ENCODE assay signal across 29 mouse cellular contexts in genomic region chr1:55228256-55228884, GRCm38 (mm10). TPM values are rescaled to one million over a fixed set of nuclear protein-coding genes. Genes with fewer than 3 reads are reported as not detected.
DNase-seq lines count a peak whose midpoint lies in the region; ATAC-seq and TF ChIP-seq lines count a peak whose summit lies in the region.
"Had no signal": no experiment of that assay in that cellular context is flagged by ENCODE, and none has a peak within 500 bp of the region (broad histone marks: within the 10 kb centered on the region; RNA-seq: fewer than 3 reads in every experiment).

No protein-coding gene starts in this region.

- no peak overlapping the region for H3ac ChIP-seq in C2C12 (ENCODE audit: control insufficient read depth, insufficient read length, low read depth)
- H3ac ChIP-seq in myocyte (ENCODE audit: control insufficient read depth, insufficient read length), result no peak overlapping the region

- 85% methylated on average over 8 of the region's 8 CpGs for WGBS in intestine, embryonic 14.5 days
- WGBS in intestine, embryonic 15.5 days, result 82% methylated on average over 8 of the region's 8 CpGs

- H3K4me1 ChIP-seq in intestine, embryonic 14.5 days (replicated peaks; ENCODE audit: control insufficient read depth, insufficient read depth, low read length), result 0 out of 2 replicates have a peak, but pooled peaks cover 4% of the 10 kb centered on the region
- 0 out of 2 replicates have a peak, but pooled peaks cover 4% of the 10 kb centered on the region for H3K4me1 ChIP-seq in intestine, embryonic 15.5 days (replicated peaks)

- H3K9ac ChIP-seq in intestine, embryonic 14.5 days (ENCODE audit: low read length), result no peak overlapping the region
- no peak overlapping the region for H3K9ac ChIP-seq in intestine, embryonic 15.5 days
- H3K9ac ChIP-seq: forebrain, embryonic 13.5 days; heart, embryonic 13.5 days; hindbrain, embryonic 14.5 days had no signal

- H3K9me3 ChIP-seq in intestine, embryonic 14.5 days (ENCODE audit: control insufficient read depth, low read length), result no peaks in the 10 kb centered on the region
- H3K9me3 ChIP-seq in intestine, embryonic 15.5 days, result no peaks in the 10 kb centered on the region
- H3K9me3 ChIP-seq: forebrain, embryonic 13.5 days; G1E; heart, embryonic 13.5 days had no signal

- H3K79me3 ChIP-seq in C2C12 (ENCODE audit: low read depth), result peaks cover 19% of the 10 kb centered on the region

- TF ChIP-seq CTCF in C2C12 (IDR thresholded peaks at IDR 0.05; ENCODE audit: control insufficient read depth, insufficient read depth, insufficient read length), result no peak

- no peaks in the 10 kb centered on the region for H3K27me3 ChIP-seq in intestine, embryonic 14.5 days (replicated peaks; ENCODE audit: control insufficient read depth, insufficient read depth, low read length)
- H3K27me3 ChIP-seq in intestine, embryonic 15.5 days (replicated peaks), result 0 out of 2 replicates have a peak, but pooled peaks cover 5% of the 10 kb centered on the region
- H3K27me3 ChIP-seq in C2C12 (ENCODE audit: control insufficient read depth, insufficient read depth, insufficient read length), result no peaks in the 10 kb centered on the region
- H3K27me3 ChIP-seq in myocyte (ENCODE audit: control insufficient read depth, insufficient read depth, insufficient read length), result no peaks in the 10 kb centered on the region
- H3K27me3 ChIP-seq: CH12.LX; forebrain, embryonic 13.5 days; heart, embryonic 13.5 days had no signal

- no peaks in the 10 kb centered on the region for H3K36me3 ChIP-seq in intestine, embryonic 14.5 days (ENCODE audit: control insufficient read depth, insufficient read depth, low read length)
- H3K36me3 ChIP-seq in intestine, embryonic 15.5 days, result no peaks in the 10 kb centered on the region
- H3K36me3 ChIP-seq in C2C12 (ENCODE audit: control insufficient read depth, insufficient read depth) (peaks cover 9% of the 10 kb centered on the region), myocyte (ENCODE audit: control insufficient read depth, insufficient read depth) (no peaks in the 10 kb centered on the region)
- H3K36me3 ChIP-seq: G1E; heart, embryonic 13.5 days had no signal

- TF ChIP-seq POLR2A in myocyte (IDR thresholded peaks at IDR 0.05; ENCODE audit: insufficient read length, low read depth), result no peak

- H3K79me2 ChIP-seq in C2C12 (ENCODE audit: control insufficient read depth, insufficient read depth), result peaks cover 47% of the 10 kb centered on the region
- peaks cover 35% of the 10 kb centered on the region for H3K79me2 ChIP-seq in myocyte (ENCODE audit: control insufficient read depth, insufficient read depth)

- no peak for ATAC-seq in intestine, embryonic 14.5 days (replicated peaks; ENCODE audit: low FRiP score, low TSS enrichment, low read depth)
- no peak for ATAC-seq in intestine, embryonic 15.5 days
- ATAC-seq: activated CD4-positive, CD25-positive, alpha-beta regulatory T cell, adult 4 months; forebrain, embryonic 13.5 days; forebrain, embryonic 16.5 days; hindbrain, postnatal 0 days; inflammation-experienced regulatory T-cells, adult 6 months had no signal

- H3K27ac ChIP-seq in intestine, embryonic 14.5 days (ENCODE audit: low read depth), result no peak overlapping the region
- H3K27ac ChIP-seq in intestine, embryonic 15.5 days, result no peak overlapping the region
- H3K27ac ChIP-seq: forebrain, embryonic 13.5 days; heart, embryonic 13.5 days; hindbrain, embryonic 14.5 days; hindbrain, postnatal 0 days had no signal

- H3K4me3 ChIP-seq in intestine, embryonic 14.5 days (ENCODE audit: low read depth, low read length), result no peak overlapping the region
- H3K4me3 ChIP-seq in intestine, embryonic 15.5 days (replicated peaks), result no peak overlapping the region
- peak overlapping the region; percentile 2 for H3K4me3 ChIP-seq in C2C12 (ENCODE audit: insufficient read depth, poor library complexity, severe bottlenecking)
- peak overlapping the region; percentile 85 for H3K4me3 ChIP-seq in myocyte
- H3K4me3 ChIP-seq: forebrain, embryonic 13.5 days; gastrocnemius, adult 2 months; heart, embryonic 13.5 days had no signal

- DNase-seq in intestine, embryonic 14.5 days (ENCODE audit: low spot score), result peak; percentile 33
- peak; percentile 64 for DNase-seq in NIH3T3 (ENCODE audit: low read depth)
- DNase-seq in ovary, adult 18-20 months (ENCODE audit: low spot score), result no peak
- no peak for DNase-seq in lung, postnatal 36 days
- DNase-seq: adrenal gland, adult 8-10 months; adrenal gland, postnatal 25 days; cerebellum, adult 11-12 months; cerebellum, adult 8-10 months; cerebellum, postnatal 10 days; cerebellum, postnatal 36 days; embryo, embryonic 11 days; gastrocnemius, adult 2 months; gastrocnemius, postnatal 14 days; heart, adult 18-20 months; heart, postnatal 14 days; heart, postnatal 4 days; kidney, adult 18-20 months had no signal

- H3K4me2 ChIP-seq in intestine, embryonic 14.5 days (ENCODE audit: low read length), result no peak overlapping the region
- H3K4me2 ChIP-seq in intestine, embryonic 15.5 days (replicated peaks), result no peak overlapping the region
- H3K4me2 ChIP-seq in myocyte (ENCODE audit: low read depth), result peak overlapping the region; percentile 89
- H3K4me2 ChIP-seq: heart, embryonic 13.5 days; hindbrain, embryonic 14.5 days had no signal

TF ChIP-seq in C2C12, 6 proteins besides CTCF, POLR2A, EP300 and RAD21:
- TF ChIP-seq FOSL1 (IDR thresholded peaks at IDR 0.05; ENCODE audit: insufficient read depth, low read length, poor library complexity, severe bottlenecking) (peak; percentile 62), USF1 (IDR thresholded peaks at IDR 0.05; ENCODE audit: low read depth) (peak; percentile 59), MAX (IDR thresholded peaks at IDR 0.05) (no peak), MYOD1 (IDR thresholded peaks at IDR 0.05; ENCODE audit: control insufficient read depth, insufficient read length, low read depth) (no peak)

TF ChIP-seq in myocyte, 11 proteins besides CTCF, POLR2A, EP300 and RAD21:
- no peak for TF ChIP-seq MAX (IDR thresholded peaks at IDR 0.05; ENCODE audit: low read depth)
- peak; percentile 43 for TF ChIP-seq USF1 (IDR thresholded peaks at IDR 0.05; ENCODE audit: low read depth)

RNA-seq across cellular contexts. Expression of gene Rftn2, which starts 1.8 kb away (rescaled TPM):
- 9.4 and 14.8 TPM in 2 replicates for polyA plus RNA-seq in intestine, embryonic 14.5 days (2014; fragmentation: Nextera tagmentation; extraction: Ambion mirVana)
- polyA plus RNA-seq in intestine, embryonic 15.5 days (2015; fragmentation: Nextera tagmentation; extraction: Ambion mirVana), result 8.5 and 9.8 TPM in 2 replicates
- polyA plus RNA-seq in C2C12 (2012; fragmentation: generic; extraction: Trizol) (13.0 TPM), myocyte (2012; fragmentation: generic; extraction: Trizol) (41.0 TPM)

RNA-seq across cellular contexts. Expression of gene Mars2, which starts 8.6 kb away (rescaled TPM):
- 4.6 and 5.5 TPM in 2 replicates for polyA plus RNA-seq in intestine, embryonic 14.5 days (2014; fragmentation: Nextera tagmentation; extraction: Ambion mirVana)
- 5.2 and 5.3 TPM in 2 replicates for polyA plus RNA-seq in intestine, embryonic 15.5 days (2015; fragmentation: Nextera tagmentation; extraction: Ambion mirVana)
- 1.8 TPM for polyA plus RNA-seq in C2C12 (2012; fragmentation: generic; extraction: Trizol)
- 2.2 TPM for polyA plus RNA-seq in myocyte (2012; fragmentation: generic; extraction: Trizol)

Comparison
In these comparisons a context has a peak if more than half of its experiments do, and no peak if none do; other contexts are left out.
1. DNase-seq: peak in intestine, embryonic 14.5 days (single experiment) and NIH3T3 (single experiment); none in ovary, adult 18-20 months (single experiment) and lung, postnatal 36 days (single experiment).
2. H3K4me3 ChIP-seq: peak in C2C12 (single experiment) and myocyte (single experiment); none in intestine, embryonic 14.5 days (single experiment) and intestine, embryonic 15.5 days (single experiment).